Mouse (Mus musculus): ENCODE measurements around the gene Olfr675. TPM values are rescaled to one million over a fixed set of nuclear protein-coding genes. Genes with fewer than 3 reads are reported as not detected.

The Olfr675 gene
- polyA plus RNA-seq (2014; fragmentation: Illumina TruSeq; extraction: RNeasy Lipid Tissue Mini Kit (QIAGEN cat#74804); ENCODE audit: low read depth, low replicate concordance): not detected

DNA sequence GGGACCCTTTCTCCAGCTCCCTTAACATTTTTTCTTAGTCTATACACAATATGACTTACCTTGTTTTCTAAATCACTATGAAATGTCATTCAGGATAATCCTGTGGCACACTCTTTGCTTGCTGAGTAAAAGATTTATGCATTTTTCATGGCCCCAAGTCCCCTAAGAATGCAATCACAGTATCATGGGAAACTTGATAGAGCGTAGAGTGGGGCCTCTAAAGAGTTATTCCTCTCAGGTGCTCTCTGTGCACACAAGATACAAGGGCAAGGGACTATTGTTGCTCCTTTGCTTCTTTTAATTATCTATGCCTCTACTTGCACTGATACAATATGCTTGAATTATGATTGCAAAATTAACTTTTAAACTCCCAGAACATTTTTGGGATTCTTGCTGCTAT is at the start of gene Olfr675:
Gene Olfr675, minus strand, starts transcription at position 101 of the 400 bp plus-strand sequence.

DNA sequence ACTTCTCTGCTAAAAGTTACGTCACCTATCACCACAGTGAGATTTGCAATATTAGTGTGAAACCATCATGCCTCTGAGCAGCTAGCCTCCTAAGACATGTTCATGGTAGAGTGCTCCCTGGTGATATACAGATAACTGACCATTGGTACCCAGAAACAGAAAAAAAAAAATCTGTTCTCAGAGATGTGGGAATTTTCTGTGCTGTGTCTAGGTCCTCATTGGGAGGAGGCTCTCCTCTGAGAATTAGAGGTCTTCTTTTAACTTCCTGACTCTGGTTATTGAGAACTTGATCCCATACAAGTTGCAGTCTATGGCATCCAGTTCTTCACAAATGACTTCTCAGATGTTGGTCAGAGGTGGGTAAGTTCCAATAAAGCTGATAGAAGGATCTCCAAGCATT is 35.9 kb upstream of the Olfr675 start, which contains the start of gene Olfr678:
Gene Olfr678, plus strand, starts transcription at position 301 of the 400 bp plus-strand sequence.

DNA sequence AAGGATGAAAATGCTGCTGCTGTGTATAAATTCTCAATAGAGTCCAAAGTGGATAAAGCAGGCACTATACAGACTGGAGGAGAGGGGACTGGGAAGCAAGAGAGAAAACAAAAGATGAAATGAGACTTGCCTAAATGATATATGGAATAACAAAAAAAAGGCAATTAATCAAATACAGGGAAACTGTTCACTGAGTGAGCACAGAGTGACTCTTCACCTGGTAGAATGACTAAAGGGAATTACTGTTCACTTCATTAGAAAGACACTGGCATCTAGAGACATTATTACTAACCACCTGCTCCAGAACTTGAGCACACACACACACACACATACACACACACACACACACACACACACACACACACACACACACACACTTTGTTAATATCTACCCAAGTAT is 4.1 kb upstream of the Olfr675 start, which contains the start of gene Olfr676:
Gene Olfr676, plus strand, starts transcription at position 301 of the 400 bp plus-strand sequence.

DNA sequence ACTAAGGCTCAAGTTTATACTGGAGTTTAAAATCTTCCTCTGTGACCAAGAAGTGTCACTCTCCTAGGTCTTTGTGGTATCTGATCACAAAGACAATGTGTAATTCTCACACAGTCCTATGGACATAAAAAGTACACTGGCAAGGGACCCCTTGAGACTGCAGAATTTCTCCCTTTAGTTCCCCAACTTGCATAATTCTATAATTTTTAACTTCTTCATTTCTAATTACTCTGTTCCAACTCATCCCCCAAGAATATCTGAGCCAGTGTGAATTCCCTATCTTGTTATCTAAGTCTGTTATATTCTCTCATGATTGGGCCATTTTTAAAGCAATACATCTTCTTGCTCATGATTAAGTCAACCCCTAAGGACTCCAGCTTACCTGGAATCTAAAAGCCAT is 26.3 kb downstream of the Olfr675 start, which contains the start of gene Olfr672:
Gene Olfr672, minus strand, starts transcription at position 101 of the 400 bp plus-strand sequence.

DNA sequence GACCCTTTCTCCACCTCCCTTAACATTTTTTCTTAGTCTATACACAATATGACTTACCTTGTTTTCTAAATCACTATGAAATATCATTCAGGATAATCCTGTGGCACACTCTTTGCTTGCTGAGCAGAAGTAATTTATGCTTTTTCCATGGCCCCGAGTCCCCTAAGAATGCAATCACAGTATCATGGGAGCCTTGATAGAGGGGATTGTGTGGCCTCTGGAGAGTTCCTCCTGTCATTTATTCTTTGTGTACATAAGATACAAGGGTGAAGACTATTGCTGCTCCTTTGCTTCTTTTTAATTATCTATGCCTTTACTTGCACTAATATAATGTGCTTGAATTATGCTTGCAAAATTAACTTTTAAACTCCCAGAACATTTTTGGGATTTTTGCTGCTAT is 49.2 kb downstream of the Olfr675 start, which contains the start of gene Olfr671:
Gene Olfr671, minus strand, starts transcription at position 101 of the 400 bp plus-strand sequence.

Other genes with a start within 250 kb of the Olfr675 start
- 0.22 TPM for gene Usp17lb, start 185.9 kb downstream of the Olfr675 start, polyA plus RNA-seq (2014; fragmentation: Illumina TruSeq; extraction: RNeasy Lipid Tissue Mini Kit (QIAGEN cat#74804); ENCODE audit: low read depth, low replicate concordance)
- gene Usp17la, start 171.5 kb downstream of the Olfr675 start, polyA plus RNA-seq (2014; fragmentation: Illumina TruSeq; extraction: RNeasy Lipid Tissue Mini Kit (QIAGEN cat#74804); ENCODE audit: low read depth, low replicate concordance): not detected
- gene Olfr665, start 150.4 kb downstream of the Olfr675 start, polyA plus RNA-seq (2014; fragmentation: Illumina TruSeq; extraction: RNeasy Lipid Tissue Mini Kit (QIAGEN cat#74804); ENCODE audit: low read depth, low replicate concordance): not detected
- 0.20 TPM for gene Olfr666, start 132.5 kb downstream of the Olfr675 start, polyA plus RNA-seq (2014; fragmentation: Illumina TruSeq; extraction: RNeasy Lipid Tissue Mini Kit (QIAGEN cat#74804); ENCODE audit: low read depth, low replicate concordance)
- gene Olfr667, start 107.0 kb downstream of the Olfr675 start, polyA plus RNA-seq (2014; fragmentation: Illumina TruSeq; extraction: RNeasy Lipid Tissue Mini Kit (QIAGEN cat#74804); ENCODE audit: low read depth, low replicate concordance): not detected
- gene Olfr668, start 100.4 kb downstream of the Olfr675 start, polyA plus RNA-seq (2014; fragmentation: Illumina TruSeq; extraction: RNeasy Lipid Tissue Mini Kit (QIAGEN cat#74804); ENCODE audit: low read depth, low replicate concordance): not detected
- not detected for gene Olfr669, start 94.2 kb downstream of the Olfr675 start, polyA plus RNA-seq (2014; fragmentation: Illumina TruSeq; extraction: RNeasy Lipid Tissue Mini Kit (QIAGEN cat#74804); ENCODE audit: low read depth, low replicate concordance)
- not detected for gene Olfr670, start 65.8 kb downstream of the Olfr675 start, polyA plus RNA-seq (2014; fragmentation: Illumina TruSeq; extraction: RNeasy Lipid Tissue Mini Kit (QIAGEN cat#74804); ENCODE audit: low read depth, low replicate concordance)
- not detected for gene Olfr671, start 49.3 kb downstream of the Olfr675 start, polyA plus RNA-seq (2014; fragmentation: Illumina TruSeq; extraction: RNeasy Lipid Tissue Mini Kit (QIAGEN cat#74804); ENCODE audit: low read depth, low replicate concordance)
- not detected for gene Olfr672, start 26.4 kb downstream of the Olfr675 start, polyA plus RNA-seq (2014; fragmentation: Illumina TruSeq; extraction: RNeasy Lipid Tissue Mini Kit (QIAGEN cat#74804); ENCODE audit: low read depth, low replicate concordance)
- not detected for gene Olfr676, start 4.2 kb upstream of the Olfr675 start, polyA plus RNA-seq (2014; fragmentation: Illumina TruSeq; extraction: RNeasy Lipid Tissue Mini Kit (QIAGEN cat#74804); ENCODE audit: low read depth, low replicate concordance)
- gene Olfr677, start 22.9 kb upstream of the Olfr675 start, polyA plus RNA-seq (2014; fragmentation: Illumina TruSeq; extraction: RNeasy Lipid Tissue Mini Kit (QIAGEN cat#74804); ENCODE audit: low read depth, low replicate concordance): not detected
- gene Olfr678, start 36.0 kb upstream of the Olfr675 start, polyA plus RNA-seq (2014; fragmentation: Illumina TruSeq; extraction: RNeasy Lipid Tissue Mini Kit (QIAGEN cat#74804); ENCODE audit: low read depth, low replicate concordance): not detected
- not detected for gene Olfr679, start 52.7 kb upstream of the Olfr675 start, polyA plus RNA-seq (2014; fragmentation: Illumina TruSeq; extraction: RNeasy Lipid Tissue Mini Kit (QIAGEN cat#74804); ENCODE audit: low read depth, low replicate concordance)
- gene Olfr680-ps1, start 64.4 kb upstream of the Olfr675 start, polyA plus RNA-seq (2014; fragmentation: Illumina TruSeq; extraction: RNeasy Lipid Tissue Mini Kit (QIAGEN cat#74804); ENCODE audit: low read depth, low replicate concordance): not detected
- not detected for gene Olfr681, start 88.4 kb upstream of the Olfr675 start, polyA plus RNA-seq (2014; fragmentation: Illumina TruSeq; extraction: RNeasy Lipid Tissue Mini Kit (QIAGEN cat#74804); ENCODE audit: low read depth, low replicate concordance)
- not detected for gene Olfr683, start 118.6 kb upstream of the Olfr675 start, polyA plus RNA-seq (2014; fragmentation: Illumina TruSeq; extraction: RNeasy Lipid Tissue Mini Kit (QIAGEN cat#74804); ENCODE audit: low read depth, low replicate concordance)
- not detected for gene Olfr684, start 135.2 kb upstream of the Olfr675 start, polyA plus RNA-seq (2014; fragmentation: Illumina TruSeq; extraction: RNeasy Lipid Tissue Mini Kit (QIAGEN cat#74804); ENCODE audit: low read depth, low replicate concordance)
- not detected for gene Olfr685, start 157.6 kb upstream of the Olfr675 start, polyA plus RNA-seq (2014; fragmentation: Illumina TruSeq; extraction: RNeasy Lipid Tissue Mini Kit (QIAGEN cat#74804); ENCODE audit: low read depth, low replicate concordance)
- not detected for gene Olfr686, start 179.0 kb upstream of the Olfr675 start, polyA plus RNA-seq (2014; fragmentation: Illumina TruSeq; extraction: RNeasy Lipid Tissue Mini Kit (QIAGEN cat#74804); ENCODE audit: low read depth, low replicate concordance)

Data from adipose tissue, adult 10 weeks (tissue).